Mouse (Mus musculus): ENCODE measurements around the gene P4htm.

The P4htm gene

DNA sequence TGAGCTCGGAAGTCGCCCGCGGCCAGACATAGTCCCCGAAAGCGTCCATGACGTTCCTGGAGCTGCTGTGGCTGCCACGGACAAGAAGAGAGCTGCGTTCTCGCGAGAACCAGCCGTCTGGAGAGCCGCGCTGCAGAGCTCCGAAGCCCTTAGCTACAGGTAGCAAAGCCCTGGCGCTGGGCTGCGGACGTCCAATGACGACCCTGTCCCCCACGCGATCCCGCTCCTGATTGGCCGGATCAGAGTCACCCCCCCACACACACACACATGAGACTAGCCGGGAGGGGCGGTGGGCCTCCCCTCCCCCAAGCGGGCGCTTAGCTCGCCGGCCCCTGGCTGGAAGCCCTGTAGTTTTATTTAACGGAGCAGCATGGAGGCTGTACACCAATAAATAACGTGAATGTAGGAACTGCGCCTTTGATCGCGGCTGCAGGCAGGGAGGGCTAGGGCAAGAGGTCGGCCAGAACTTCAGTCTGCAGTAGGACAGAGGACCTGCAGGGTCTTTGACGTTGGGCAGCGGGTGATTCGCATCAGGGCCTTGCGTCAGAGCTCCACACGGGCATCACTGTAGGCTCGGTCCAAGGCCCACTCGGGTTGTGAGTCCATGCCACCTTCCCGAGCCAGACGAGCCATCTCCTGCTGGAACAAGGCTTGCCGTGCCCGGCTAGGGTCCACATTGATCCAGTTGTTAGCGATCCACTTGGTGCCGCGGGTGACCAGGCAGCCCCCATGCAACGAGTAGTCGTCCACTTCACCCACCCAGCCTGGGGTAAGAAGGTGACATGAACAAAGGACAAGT lies 18.7 kb downstream of the P4htm start, which contains the start of gene Wdr6:
Gene Wdr6 (minus strand): TSS at position 195 of the 799 bp plus-strand sequence.
- in situ Hi-C loops (cut with MboI, MseI): loop anchor here (5.0 kb wide), 1 partner anchor 69 kb away; the partner anchor contains the start of gene Arih2

DNA sequence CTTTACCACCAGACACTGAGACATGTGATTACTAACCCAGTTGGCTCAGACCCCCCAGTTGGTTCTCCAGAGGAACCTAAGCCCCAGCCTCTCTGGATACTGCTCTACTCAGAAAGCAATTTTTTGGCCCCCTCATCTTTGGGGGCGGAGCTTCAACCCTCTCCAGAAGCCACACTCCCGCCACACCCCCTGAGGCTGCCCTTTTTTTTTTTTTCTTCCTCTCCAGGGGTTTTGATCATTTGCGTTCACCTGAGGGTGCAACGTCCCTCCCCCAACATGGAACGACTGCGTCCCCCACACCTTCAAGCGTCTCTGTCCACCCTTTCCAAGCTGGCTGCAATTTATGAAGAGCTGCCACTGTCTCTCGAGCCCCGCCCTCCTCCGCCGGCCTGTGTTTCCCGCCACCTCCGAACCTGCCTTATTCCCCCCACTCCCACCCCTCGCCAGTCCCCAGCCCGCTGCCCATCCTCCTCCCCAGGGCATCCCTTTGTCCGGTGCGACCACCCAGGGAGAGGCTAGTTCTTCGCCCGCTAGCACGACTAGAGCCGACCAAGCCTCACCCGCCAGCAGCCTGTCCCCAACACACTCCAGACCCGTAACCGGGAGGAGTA lies 19.4 kb downstream of the P4htm start:
- in situ Hi-C loops (cut with MboI, MseI): loop anchor here (5.0 kb wide), 1 partner anchor 69 kb away; the partner anchor contains the start of gene Arih2

- in situ Hi-C loops (cut with MboI, MseI): loop anchor here (5.0 kb wide), 1 partner anchor 70 kb away; the partner anchor contains the start of gene Arih2
Measured at GRCm38 (mm10) chr9:108577025-108577424, 20.4 kb downstream of the P4htm start.

DNA sequence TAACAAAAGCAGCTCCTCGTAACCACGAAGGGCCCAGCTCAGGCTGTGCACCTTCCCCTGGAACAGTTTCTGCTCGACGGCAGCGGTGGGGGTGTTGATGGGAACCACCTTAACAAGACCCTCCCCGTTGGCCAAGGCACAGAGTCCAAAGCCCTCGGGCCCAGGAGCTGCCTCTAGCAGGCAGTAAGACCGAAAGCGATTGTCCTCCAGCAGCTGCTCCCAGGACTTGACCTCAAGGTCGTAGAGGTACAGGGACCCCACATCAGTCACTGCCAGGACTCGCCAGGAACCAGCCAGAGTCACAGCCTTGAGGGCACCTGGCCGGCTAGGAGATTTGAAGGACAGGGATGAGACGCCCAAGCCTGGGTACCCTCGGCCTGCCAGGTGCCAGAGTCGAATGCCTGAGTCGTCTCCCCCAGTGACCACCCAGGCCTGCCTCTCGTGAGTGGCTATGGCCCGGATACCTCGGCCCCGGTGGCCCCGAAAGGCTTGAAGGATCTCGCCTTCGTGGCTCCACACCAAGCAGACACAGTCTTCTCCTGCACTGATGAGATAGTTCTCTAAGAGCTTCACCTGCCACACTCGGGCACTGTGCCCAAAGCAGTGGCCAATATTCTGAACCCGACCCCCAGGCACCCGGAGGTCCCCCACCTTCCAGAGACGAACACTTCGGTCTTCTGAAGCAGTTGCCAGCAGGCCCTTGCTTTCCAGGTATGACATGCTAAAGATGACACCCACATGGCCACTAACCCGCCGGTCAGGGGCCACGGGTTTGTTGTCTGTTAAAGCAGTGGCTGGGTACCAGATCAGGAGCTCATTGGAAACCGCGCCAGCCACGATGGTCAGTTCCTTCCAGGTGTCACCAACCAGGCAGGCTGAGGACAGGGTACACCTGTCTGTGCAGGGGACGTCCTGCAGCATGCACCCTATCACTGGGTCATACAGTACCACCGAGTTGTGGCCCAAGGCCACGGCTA lies 21.9 kb downstream of the P4htm start:
- in situ Hi-C loops (cut with MboI, MseI): loop anchor here (5.0 kb wide), 1 partner anchor 72 kb away; the partner anchor contains the start of gene Arih2

GRCm38 (mm10) chr9:108574921-108575320 lies 22.5 kb downstream of the P4htm start:
- in situ Hi-C loops (cut with MboI, MseI): loop anchor here (5.0 kb wide), 1 partner anchor 72 kb away; the partner anchor contains the start of gene Arih2

DNA sequence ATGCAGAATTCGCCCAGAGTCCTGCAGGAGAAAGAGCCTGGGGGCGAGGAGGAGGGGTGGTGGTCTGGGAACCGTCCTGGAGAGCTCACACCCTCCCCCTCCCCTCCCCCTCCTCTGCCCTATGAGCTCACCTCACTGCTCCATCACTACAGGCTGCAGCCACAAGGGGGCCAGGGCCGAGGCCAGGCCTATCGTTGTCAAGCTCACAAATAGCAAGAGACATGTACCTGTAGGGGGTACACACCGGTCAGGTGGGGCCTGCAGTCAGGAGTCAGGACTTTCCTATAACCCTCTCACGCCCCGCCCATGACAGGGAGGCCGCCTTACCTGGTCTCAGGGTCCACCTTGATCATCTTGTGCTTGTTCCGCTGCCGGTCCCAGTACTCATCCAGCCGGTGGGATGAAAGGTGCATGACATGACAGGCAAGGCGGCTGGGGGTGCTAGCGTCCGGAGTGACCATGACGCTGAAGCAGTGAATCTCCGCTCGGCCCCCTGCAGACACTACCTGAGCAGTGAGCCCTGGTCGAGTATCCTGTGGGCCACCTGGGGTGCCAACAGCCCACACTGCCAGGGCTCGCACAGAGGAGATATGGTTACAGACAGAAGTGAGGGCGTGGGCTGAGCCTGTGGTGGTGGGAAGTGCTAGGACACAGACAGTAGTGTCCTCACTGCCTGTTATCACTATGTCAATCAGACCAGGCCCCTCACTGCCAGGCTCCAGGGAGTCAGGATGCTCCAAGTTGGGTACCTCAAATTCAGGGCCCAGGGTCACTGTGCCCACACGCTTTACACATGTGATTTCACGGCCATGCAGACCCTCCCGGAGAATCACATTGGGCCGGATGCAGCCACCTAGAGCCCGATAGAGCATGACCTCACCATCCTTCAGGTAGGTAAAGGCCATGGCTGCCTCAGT lies 23.4 kb downstream of the P4htm start:
- in situ Hi-C loops (cut with MboI, MseI): no loop called here

DNA sequence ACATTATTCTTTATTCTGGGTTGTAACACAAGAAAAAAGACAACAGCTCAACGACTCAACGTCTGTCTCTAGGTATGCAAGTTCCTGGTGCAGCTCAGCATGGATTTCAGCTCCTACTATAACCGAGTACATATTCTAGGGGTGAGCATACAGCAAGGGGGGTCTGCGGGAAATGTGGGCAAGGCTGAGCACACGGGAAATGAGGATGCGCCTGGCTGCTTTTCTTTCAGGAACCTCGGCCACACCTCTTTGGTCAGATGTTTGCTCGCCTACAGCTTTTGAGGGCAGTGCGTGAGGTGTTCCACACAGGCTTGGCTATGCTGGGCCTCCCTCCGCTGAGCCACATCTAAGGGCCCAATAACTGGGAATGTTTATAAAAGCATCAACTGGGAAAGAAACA lies 25.1 kb downstream of the P4htm start:
- in situ Hi-C loops (cut with MboI, MseI): no loop called here

DNA sequence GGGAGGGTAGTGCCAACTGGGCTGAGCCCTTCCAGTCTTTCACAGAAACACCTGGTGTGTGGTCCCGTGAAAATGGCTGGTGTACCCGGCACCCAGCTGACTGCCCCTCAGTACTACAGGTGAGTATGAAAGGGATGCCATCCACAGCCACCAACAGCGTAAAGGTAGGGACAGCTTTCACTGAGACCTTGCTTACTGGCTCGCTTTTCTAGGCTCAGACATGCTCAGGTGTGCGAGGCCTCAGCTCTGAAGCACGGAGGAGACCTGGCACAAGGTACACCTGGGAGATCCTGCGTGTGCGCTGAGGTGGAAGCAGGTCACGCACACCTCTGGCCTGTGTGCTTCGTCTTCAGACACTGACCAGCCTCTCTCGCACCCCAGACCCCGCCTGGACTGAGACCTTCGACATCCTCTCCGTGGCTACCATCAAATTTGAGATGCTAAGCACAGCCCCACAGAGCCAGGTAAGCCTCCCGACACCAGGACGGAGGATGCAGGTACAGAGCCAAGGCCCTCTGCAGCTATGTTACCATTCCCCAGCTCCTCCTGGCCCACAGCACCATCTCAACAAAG lies 26.0 kb downstream of the P4htm start:
- in situ Hi-C loops (cut with MboI, MseI): no loop called here

DNA sequence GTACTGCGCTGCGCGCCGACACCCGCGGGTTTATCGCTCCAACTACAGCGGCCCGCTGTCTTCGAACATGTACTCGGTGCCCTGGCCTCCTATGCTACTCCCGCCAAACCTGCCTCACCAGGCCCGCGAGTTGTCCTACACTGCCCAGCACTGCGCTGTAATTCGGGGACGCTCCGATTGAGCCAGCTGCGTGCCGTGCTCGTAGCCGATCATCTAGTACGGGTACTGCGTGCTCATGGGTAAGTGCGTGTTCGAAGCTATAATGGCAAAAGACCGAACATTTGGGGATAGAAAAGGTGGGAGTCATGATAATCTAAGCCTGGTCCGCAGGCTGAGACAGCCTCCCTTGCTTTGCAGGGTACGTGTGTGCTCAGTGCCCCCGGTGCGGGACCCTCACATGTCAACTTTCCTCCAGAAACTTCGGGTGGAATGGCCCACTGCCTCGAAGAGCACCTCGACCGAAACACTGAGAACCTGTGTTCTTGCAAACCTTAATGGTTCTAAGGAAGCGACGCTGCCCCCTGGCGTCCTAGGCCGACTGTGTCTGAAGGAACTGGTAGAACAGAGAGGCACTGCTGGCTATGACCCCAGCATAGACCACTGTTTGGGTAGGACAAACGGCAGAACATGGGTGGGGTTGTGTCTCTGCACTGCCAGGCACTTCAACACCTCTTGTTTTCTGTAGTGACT lies 27.1 kb downstream of the P4htm start:
- in situ Hi-C loops (cut with MboI, MseI): no loop called here

DNA sequence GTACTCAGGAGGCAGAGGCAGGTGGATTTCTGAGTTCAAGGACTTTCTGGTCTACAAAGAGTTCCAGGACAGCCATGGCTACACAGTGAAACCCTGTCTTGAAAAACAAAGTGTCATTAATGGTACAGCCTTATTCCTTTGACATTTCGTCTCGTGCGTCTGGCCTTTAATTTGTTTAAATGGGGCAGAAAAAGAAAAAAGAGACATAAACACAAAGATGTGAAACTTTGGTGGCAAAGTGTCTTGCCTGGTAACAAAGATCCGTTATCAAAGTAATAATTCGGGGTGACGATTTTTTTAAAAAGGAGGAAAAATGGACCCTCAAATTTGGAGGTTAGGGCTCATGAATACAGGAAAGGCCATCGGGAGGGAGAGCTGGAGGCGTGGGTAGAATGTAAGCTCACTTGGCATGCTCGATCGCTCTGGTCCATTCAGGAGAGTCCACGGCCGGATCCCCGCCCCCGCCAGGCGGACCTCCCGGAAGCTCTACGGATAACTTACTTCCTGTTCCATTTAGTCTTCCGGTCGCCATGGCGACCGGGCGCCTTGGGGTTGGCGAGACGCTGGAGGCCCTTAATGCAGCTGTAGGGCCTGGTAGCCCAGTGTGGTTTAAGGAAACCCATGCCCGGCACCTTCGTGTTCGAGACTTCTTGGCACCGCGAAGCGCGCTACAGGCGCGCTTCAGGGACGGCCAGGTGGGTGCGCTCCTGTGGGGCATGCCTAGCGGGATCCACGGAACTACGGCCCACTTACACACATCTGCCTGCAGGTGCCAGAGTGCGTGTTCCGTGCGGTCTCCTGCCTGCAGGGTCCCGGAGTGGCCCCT lies 27.9 kb downstream of the P4htm start, which contains the start of gene Dalrd3:
Gene Dalrd3 (plus strand): TSS at position 506 of the 826 bp plus-strand sequence.
- in situ Hi-C loops (cut with MboI, MseI): loop anchor here (5.0 kb wide), 1 partner anchor 483 kb away; no protein-coding TSS in a partner anchor

- in situ Hi-C loops (cut with MboI, MseI): loop anchor here (5.0 kb wide), 1 partner anchor 484 kb away; no protein-coding TSS in a partner anchor
Measured at GRCm38 (mm10) chr9:108568511-108568921, 29.0 kb downstream of the P4htm start.

GRCm38 (mm10) chr9:108567931-108568419 lies 29.5 kb downstream of the P4htm start:
- in situ Hi-C loops (cut with MboI, MseI): loop anchor here (5.0 kb wide), 1 partner anchor 484 kb away; no protein-coding TSS in a partner anchor

DNA sequence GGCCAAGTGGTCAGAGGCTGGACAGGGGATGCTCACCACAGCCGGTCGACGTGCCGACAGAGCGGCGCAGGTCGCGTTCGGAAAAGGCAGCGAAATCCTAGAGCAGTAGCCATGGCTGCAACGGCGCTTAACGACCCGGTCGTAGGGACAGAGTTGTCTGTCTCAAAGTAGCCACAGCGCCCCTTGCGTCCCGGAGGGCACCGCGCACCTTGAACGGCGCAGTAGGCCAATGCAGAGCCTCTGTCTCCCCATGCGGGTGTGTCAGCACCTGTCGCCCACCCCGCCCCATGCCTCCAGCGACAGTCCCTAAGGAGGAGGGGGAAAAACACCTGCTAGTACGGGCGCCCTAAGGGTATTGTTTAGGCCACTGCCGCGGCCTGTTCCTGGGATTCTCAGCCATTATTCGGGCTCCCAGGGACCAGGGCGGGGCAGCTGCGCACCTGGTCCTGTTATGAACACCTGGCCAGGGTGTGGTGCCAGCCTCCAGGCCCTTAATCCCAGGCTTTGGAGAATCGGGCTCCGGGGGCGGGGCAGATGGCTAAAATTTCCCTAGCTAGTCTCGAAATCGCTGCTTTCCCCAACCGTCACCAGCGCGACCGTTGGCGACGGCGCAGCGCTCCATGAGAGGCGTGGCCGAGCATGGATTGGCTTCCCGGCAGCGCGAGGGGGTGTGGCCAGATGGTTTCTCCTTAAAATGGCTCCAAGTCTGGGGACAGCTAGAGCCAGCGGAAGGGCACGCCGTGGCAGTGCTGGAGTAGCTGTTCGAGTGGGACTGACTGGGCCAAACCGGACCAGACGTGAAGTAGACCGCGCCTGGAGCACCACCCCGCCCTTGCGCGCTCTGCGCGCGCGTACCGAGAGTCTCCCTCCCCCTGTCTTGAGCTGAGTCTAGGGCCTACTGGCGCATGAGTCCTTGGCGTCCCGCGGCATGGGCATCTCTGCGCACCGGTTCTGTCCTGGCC lies 30.4 kb downstream of the P4htm start, which contains the start of gene Ndufaf3:
Gene Ndufaf3 (minus strand): TSS at position 620 of the 962 bp plus-strand sequence.
- in situ Hi-C loops (cut with MboI, MseI): loop anchor here (5.0 kb wide), 1 partner anchor 485 kb away; no protein-coding TSS in a partner anchor

- in situ Hi-C loops (cut with MboI, MseI): loop anchor here (5.0 kb wide), 1 partner anchor 486 kb away; no protein-coding TSS in a partner anchor
Measured at GRCm38 (mm10) chr9:108565881-108566814, 31.3 kb downstream of the P4htm start.

DNA sequence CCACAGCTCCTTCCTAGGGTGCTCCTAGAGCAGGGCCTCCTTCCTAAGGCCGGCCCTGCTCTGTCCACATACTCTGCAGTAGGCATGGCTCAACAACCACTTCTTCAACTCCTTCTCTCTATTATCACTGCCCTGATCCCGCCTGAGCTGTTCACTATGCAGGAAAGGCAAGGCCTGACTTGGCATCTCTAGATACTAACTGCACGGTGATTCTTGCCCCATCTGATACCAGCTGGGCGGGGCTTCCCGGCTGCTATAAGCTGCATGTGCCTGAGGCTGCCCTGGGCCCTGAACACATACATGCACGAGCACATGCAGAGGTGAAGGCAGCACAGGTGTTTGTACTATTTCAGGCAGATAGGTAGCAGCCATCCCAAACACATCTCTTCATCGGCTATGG lies 33.3 kb downstream of the P4htm start:
- in situ Hi-C loops (cut with MboI, MseI): no loop called here

Measured in T-helper 2 cell (primary cell).